Mouse (Mus musculus) liver, embryonic 13.5 days (tissue): ENCODE results near the gene Tbca. TPM values are rescaled to one million over a fixed set of nuclear protein-coding genes. Genes with fewer than 3 reads are reported as not detected.
A peak's percentile ranks its signal among the peaks of the same experiment; 100 is the strongest.

Experiments
- ATAC-seq: fragments of 200-750 bp; cut with Nextera tagmentation; 2 replicates; pipeline ENCODE4 v1.8.0; 2017; ENCODE audit warnings: low read depth, mild to moderate bottlenecking, moderate number of reproducible peaks, moderate library complexity
- DNase-seq: peaks from one replicate; pipeline ENCODE4 v3.0.0; 2022
- H3K27ac ChIP-seq: fragments of 300-500 bp; sonication (generic); 2 replicates; pipeline ENCODE4 v1.5.1; 2015; ENCODE audit warnings: moderate library complexity, mild to moderate bottlenecking, inconsistent platforms
- H3K27me3 ChIP-seq: fragments of 300-500 bp; sonication (generic); 2 replicates; pipeline ENCODE4 v1.6.1; 2015; ENCODE audit warnings: mild to moderate bottlenecking, inconsistent platforms
- H3K36me3 ChIP-seq: fragments of 300-500 bp; sonication (generic); 2 replicates; pipeline ENCODE4 v1.6.1; 2015; ENCODE audit warnings: mild to moderate bottlenecking, inconsistent platforms
- H3K4me1 ChIP-seq: fragments of 300-500 bp; sonication (generic); replicated peaks from 2 replicates; pipeline ENCODE4 v1.6.1; 2015; ENCODE audit warnings: inconsistent platforms
- H3K4me2 ChIP-seq: fragments of 300-500 bp; sonication (generic); 2 replicates; pipeline ENCODE4 v1.6.1; 2015; ENCODE audit warnings: inconsistent platforms, mild to moderate bottlenecking, moderate library complexity
- H3K4me3 ChIP-seq: fragments of 300-500 bp; sonication (generic); replicated peaks from 2 replicates; pipeline ENCODE4 v1.5.1; 2015; ENCODE audit warnings: mild to moderate bottlenecking, inconsistent platforms
- H3K9ac ChIP-seq: fragments of 300-500 bp; sonication (generic); 2 replicates; pipeline ENCODE4 v1.6.1; 2015; ENCODE audit warnings: mild to moderate bottlenecking, inconsistent platforms
- H3K9me3 ChIP-seq: fragments of 300-500 bp; sonication (generic); replicated peaks from 2 replicates; pipeline ENCODE4 v1.6.1; 2016; ENCODE audit warnings: inconsistent platforms
- WGBS: fragments of 180-500 bp; shearing (Covaris S2); methylation state at CpG from one replicate; pipeline ENCODE4 v1.1.7; 2015; ENCODE audit not compliant: insufficient replicate concordance; 5-methylcytosine and 5-hydroxymethylcytosine counted together
- polyA plus RNA-seq: library from polyadenylated mRNA; unstranded; fragments of >200 nt; fragmentation: Nextera tagmentation; extraction: Ambion mirVana; gene quantifications from 2 replicates; pipeline ENCODE4 v1.2.1, GENCODE M21; 2015

The Tbca gene
- polyA plus RNA-seq, 1 experiment from 2014 or later, result 124 TPM

GRCm38 (mm10) chr13:94873111-94874038, 84.7 kb downstream of the Tbca start:
- WGBS, result 2% methylated on average over 54 of the region's 54 CpGs
- Histone ChIP-seq H3K4me1 (peaks cover 5% of the 10 kb centered on the region), H3K9me3 (no peaks in the 10 kb centered on the region), H3K4me3 (no peak overlapping the region), H3K27ac (no peak overlapping the region), H3K27me3 (peaks cover 100% of the 10 kb centered on the region), H3K36me3 (no peaks in the 10 kb centered on the region), H3K9ac (no peak overlapping the region), H3K4me2 (no peak overlapping the region)
- DNase-seq, result no peak
- ATAC-seq, result no peak

GRCm38 (mm10) chr13:94874039-94874425, 85.3 kb downstream of the Tbca start:
- Histone ChIP-seq H3K4me2 (no peak overlapping the region), H3K27me3 (peaks cover 94% of the 10 kb centered on the region), H3K4me3 (no peak overlapping the region), H3K9me3 (no peaks in the 10 kb centered on the region), H3K9ac (no peak overlapping the region), H3K27ac (no peak overlapping the region), H3K4me1 (no peaks in the 10 kb centered on the region), H3K36me3 (no peaks in the 10 kb centered on the region)
- under 1% methylated on average over 8 of the region's 8 CpGs for WGBS
- ATAC-seq (no peak), DNase-seq (no peak)

- no peak overlapping the region for H3K9ac ChIP-seq
- H3K4me3 ChIP-seq, result no peak overlapping the region
- H3K4me1 ChIP-seq, result no peaks in the 10 kb centered on the region
- WGBS, result 2% methylated on average over 23 of the region's 23 CpGs
- H3K27me3 ChIP-seq, result peaks cover 89% of the 10 kb centered on the region
- no peak overlapping the region for H3K4me2 ChIP-seq
- DNase-seq (no peak), ATAC-seq (no peak)
- H3K9me3 ChIP-seq, result no peaks in the 10 kb centered on the region
- no peaks in the 10 kb centered on the region for H3K36me3 ChIP-seq
- no peak overlapping the region for H3K27ac ChIP-seq
Measured at GRCm38 (mm10) chr13:94874656-94875395, 86.1 kb downstream of the Tbca start.

- ATAC-seq (no peak), DNase-seq (no peak)
- Histone ChIP-seq H3K9me3 (no peaks in the 10 kb centered on the region), H3K27ac (no peak within 1 kb of the TSS), H3K4me1 (no peaks in the 10 kb centered on the region), H3K27me3 (peaks cover 89% of the 10 kb centered on the region), H3K4me3 (no peak within 1 kb of the TSS), H3K36me3 (no peaks in the 10 kb centered on the region), H3K9ac (no peak within 1 kb of the TSS), H3K4me2 (no peak within 1 kb of the TSS)
- WGBS, result 1% methylated on average over 30 of the region's 30 CpGs
Measured at GRCm38 (mm10) chr13:94875396-94875880, 86.7 kb downstream of the Tbca start, which contains the start of gene Otp. Otp (plus strand) TSS chr13:94875602.

GRCm38 (mm10) chr13:94876286-94877210, 87.8 kb downstream of the Tbca start:
- H3K9me3 ChIP-seq, result no peaks in the 10 kb centered on the region
- H3K4me3 ChIP-seq, result no peak overlapping the region
- H3K4me2 ChIP-seq, result no peak overlapping the region
- ATAC-seq, result no peak
- no peaks in the 10 kb centered on the region for H3K36me3 ChIP-seq
- H3K9ac ChIP-seq, result no peak overlapping the region
- no peaks in the 10 kb centered on the region for H3K4me1 ChIP-seq
- no peak for DNase-seq
- no peak overlapping the region for H3K27ac ChIP-seq
- 2% methylated on average over 30 of the region's 30 CpGs for WGBS
- H3K27me3 ChIP-seq, result peaks cover 89% of the 10 kb centered on the region

GRCm38 (mm10) chr13:94877211-94877590, 88.5 kb downstream of the Tbca start:
- Histone ChIP-seq H3K4me2 (no peak overlapping the region), H3K36me3 (no peaks in the 10 kb centered on the region), H3K27ac (no peak overlapping the region), H3K4me3 (no peak overlapping the region), H3K27me3 (peaks cover 89% of the 10 kb centered on the region), H3K9ac (no peak overlapping the region), H3K9me3 (no peaks in the 10 kb centered on the region), H3K4me1 (no peaks in the 10 kb centered on the region)
- ATAC-seq (no peak), DNase-seq (no peak)
- 2% methylated on average over 27 of the region's 27 CpGs for WGBS

GRCm38 (mm10) chr13:94877991-94878745, 89.5 kb downstream of the Tbca start:
- peaks cover 7% of the 10 kb centered on the region for H3K4me1 ChIP-seq
- ATAC-seq (no peak), DNase-seq (no peak)
- H3K4me3 ChIP-seq, result no peak overlapping the region
- no peaks in the 10 kb centered on the region for H3K9me3 ChIP-seq
- H3K9ac ChIP-seq, result no peak overlapping the region
- no peak overlapping the region for H3K4me2 ChIP-seq
- H3K36me3 ChIP-seq, result no peaks in the 10 kb centered on the region
- WGBS, result 16% methylated on average over 10 of the region's 10 CpGs
- no peak overlapping the region for H3K27ac ChIP-seq
- peaks cover 89% of the 10 kb centered on the region for H3K27me3 ChIP-seq

GRCm38 (mm10) chr13:94881201-94881600, 92.5 kb downstream of the Tbca start:
- Histone ChIP-seq H3K4me1 (peaks cover 18% of the 10 kb centered on the region), H3K36me3 (no peaks in the 10 kb centered on the region), H3K9ac (no peak overlapping the region), H3K4me2 (no peak overlapping the region), H3K27ac (no peak overlapping the region), H3K9me3 (no peaks in the 10 kb centered on the region), H3K4me3 (no peak overlapping the region), H3K27me3 (peaks cover 89% of the 10 kb centered on the region)
- 3% methylated on average over 3 of the region's 3 CpGs for WGBS
- DNase-seq, result no peak
- ATAC-seq, result no peak

GRCm38 (mm10) chr13:94882221-94882620, 93.5 kb downstream of the Tbca start:
- DNase-seq (no peak), ATAC-seq (no peak)
- H3K4me3 ChIP-seq, result peak overlapping the region; percentile 48; the same call in 1 of the 2 replicates
- no peaks in the 10 kb centered on the region for H3K9me3 ChIP-seq
- H3K27ac ChIP-seq, result no peak overlapping the region
- H3K4me1 ChIP-seq, result peaks cover 18% of the 10 kb centered on the region
- no peaks in the 10 kb centered on the region for H3K36me3 ChIP-seq
- no peak overlapping the region for H3K9ac ChIP-seq
- H3K4me2 ChIP-seq, result peak overlapping the region; percentile 63; the same call in 1 of the 2 replicates
- H3K27me3 ChIP-seq, result peaks cover 89% of the 10 kb centered on the region
- 4% methylated on average over 10 of the region's 10 CpGs for WGBS

GRCm38 (mm10) chr13:94882711-94883145, 94.0 kb downstream of the Tbca start:
- H3K9me3 ChIP-seq, result no peaks in the 10 kb centered on the region
- 1% methylated on average over 37 of the region's 37 CpGs for WGBS
- H3K4me2 ChIP-seq, result peak overlapping the region; percentile 63
- H3K9ac ChIP-seq, result no peak overlapping the region
- ATAC-seq (no peak), DNase-seq (no peak)
- H3K4me1 ChIP-seq, result peaks cover 18% of the 10 kb centered on the region
- peak overlapping the region; percentile 48 for H3K4me3 ChIP-seq
- H3K36me3 ChIP-seq, result no peaks in the 10 kb centered on the region
- H3K27ac ChIP-seq, result no peak overlapping the region
- H3K27me3 ChIP-seq, result peaks cover 89% of the 10 kb centered on the region
